Mouse (Mus musculus) kidney, postnatal 36 days (tissue): ENCODE measurements around the gene Spc24.
"Not testable (repeated sequence)": the region's sequence is repeated elsewhere in the genome, so short reads cannot be mapped to it uniquely, and the experiment has no call there.

Experiments
- DNase-seq, 2 experiments: peaks; one replicate each; pipeline ENCODE4 v3.0.0; 2021 to 2022; ENCODE audit warnings: mixed read lengths in 2 of 2

Gene Spc24

DNA sequence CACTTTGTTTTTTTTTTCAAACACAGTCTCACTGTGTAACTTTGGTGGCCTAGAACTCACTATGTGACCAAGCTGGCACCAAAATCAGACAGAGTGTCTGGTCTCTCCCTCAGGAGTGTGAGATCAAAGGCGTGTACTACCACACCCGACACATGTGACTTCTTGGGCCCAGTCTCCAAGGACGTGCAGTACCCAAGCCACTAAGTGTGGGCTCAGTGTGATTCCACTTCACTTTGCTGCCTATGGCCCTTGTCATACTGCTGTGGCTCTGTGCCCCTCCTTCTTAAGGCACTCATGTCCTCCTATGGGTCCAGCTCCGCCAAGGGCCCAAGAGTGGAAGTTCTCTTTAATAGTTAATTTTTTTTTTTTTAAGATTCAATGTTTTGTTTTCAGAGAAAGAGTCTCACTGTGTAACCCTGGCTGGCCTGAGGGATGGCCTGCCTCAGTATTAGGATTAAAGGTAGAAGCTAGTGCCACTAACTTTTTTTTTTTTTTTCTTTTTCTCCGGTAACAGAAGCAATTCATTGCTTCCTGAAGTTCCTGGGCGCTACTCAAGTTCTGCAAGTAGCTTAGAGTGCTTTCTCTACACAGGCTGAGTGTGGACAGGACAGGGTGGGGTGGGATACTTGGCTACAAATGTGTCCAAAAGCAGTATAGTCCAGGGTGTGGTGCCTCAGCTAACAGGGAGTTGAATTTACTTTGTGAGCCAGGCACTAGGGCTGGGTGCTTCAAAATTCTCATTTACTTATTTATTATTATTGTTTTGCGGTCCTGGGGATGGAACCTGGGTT is 24.6 kb upstream of the Spc24 start:
- no peak for DNase-seq

DNA sequence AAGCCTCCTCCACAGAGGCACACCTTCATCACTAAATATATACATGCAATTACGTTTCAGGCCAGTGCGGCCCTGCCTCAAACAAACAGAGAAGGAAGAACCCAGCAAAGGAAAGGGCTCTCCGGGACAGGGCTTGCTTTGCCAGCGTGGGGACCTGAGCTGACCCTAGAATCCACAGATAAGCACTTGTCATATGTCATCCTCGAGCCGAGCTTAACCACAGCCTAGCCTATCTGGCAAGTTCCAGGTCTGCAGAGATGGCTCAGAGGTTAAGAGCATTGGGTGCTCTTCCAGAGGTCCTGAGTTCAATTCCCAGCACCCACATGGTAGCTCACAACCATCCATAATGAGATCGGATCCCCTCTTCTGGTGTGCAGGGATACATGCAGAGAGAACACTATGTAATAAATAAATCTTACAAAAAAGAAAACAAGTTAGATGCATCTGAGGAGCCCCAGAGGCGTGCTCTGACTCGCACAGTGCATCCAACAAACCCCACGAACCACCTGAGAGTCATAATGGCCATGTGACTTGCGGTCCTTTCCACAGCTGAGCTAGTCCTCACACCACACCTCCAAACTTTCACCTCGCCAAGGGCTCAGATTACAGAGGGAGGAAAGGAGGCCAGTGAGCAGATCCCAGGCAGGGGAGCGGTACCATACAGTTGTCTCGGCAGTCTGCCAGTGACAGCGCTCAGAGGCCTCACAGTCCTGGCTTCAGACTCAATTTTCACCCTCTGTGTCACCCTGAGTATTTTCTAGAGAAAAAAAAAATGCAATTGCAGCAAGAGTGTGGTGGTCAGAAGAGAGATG is 21.8 kb upstream of the Spc24 start:
- no peak for DNase-seq

DNA sequence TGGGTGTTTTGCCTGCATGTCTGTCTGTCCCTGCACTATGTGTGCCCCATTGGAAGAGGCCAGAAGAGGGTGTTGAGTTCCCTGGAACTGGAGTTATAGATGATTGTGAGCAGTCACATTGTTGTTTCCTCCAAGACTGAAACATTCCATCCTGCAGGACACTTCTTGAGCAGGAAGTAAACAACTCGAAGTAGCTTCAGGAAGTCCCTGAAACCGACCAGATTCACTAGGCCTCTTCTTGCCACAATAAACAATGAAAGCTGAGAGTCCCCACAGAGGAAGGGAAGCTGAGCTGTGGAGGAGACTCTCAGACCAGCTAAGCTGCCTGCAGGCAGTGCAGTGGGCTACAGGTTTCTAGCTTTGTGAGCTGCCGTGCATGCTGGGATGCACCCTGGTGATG is 17.6 kb upstream of the Spc24 start:
- no peak for DNase-seq

DNA sequence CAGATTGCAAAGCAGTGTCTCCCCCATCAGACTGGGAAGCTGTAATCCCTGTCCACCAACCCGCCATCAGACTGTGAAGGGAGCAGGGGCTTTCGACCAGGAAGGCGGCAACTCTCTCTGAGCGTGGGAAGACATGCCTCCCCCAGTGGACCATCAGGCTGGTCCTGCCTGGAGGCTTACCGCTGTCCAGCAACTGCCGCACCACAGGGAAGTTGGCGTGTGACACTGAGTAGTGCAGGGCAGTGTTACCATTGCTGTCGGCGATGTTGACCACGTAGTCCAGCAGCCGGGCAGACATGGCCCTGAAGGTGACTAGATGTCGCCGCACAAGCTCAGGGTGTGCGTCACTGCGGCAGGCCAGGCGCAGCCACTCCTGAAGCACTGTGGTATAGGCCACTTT is 14.2 kb upstream of the Spc24 start:
- no peak for DNase-seq

DNA sequence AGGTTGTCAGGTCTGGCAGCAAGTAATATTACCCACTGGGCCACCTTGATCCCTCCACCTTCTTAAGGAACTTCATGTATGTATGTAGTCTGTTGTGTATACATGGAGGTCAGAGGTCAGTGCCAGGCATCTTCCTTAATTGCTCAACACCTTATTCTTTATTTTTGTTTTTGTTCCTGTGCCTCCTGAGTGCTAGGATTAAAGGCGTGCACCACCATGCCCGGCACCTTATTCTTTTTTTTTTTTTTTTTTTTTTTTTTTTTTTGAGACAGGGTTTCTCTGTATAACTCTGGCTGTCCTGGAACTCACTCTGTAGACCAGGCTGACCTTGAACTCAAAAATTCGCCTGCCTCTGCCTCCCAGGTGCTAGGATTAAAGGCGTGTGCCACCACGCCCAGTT is 13.3 kb upstream of the Spc24 start:
- not testable (repeated sequence) for DNase-seq

DNA sequence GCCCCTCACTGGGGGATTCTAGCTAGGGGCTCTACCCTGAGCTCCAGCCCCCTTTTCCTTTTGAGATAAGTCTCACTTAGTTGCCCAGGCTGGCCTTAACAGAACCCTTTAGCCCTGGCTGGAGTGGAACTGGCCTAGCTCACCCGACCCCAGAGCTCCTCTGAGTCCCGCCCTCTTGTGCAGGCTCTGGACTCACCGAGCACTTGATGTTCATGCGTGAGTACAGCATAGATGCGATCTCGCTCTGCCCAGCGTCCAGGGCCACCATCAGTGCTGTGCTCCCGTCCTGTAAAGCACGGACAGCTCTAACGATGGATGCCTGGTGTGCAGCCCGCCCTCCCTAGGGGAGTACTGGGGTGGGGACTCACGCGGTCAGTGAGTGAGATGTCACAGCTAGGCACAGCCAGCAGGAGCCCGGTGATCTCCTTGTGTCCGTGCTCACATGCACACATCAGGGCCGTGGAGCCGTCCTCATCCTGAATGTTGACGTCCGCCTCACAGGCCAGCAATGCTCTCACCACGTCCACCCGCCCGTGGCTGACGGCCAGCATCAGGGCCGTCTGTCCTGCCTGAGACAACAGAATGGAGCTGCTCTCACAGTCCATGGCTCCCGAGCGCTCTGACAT is 9.6 kb upstream of the Spc24 start:
- peak in 1 of 2 experiments; percentile 40 for DNase-seq

DNA sequence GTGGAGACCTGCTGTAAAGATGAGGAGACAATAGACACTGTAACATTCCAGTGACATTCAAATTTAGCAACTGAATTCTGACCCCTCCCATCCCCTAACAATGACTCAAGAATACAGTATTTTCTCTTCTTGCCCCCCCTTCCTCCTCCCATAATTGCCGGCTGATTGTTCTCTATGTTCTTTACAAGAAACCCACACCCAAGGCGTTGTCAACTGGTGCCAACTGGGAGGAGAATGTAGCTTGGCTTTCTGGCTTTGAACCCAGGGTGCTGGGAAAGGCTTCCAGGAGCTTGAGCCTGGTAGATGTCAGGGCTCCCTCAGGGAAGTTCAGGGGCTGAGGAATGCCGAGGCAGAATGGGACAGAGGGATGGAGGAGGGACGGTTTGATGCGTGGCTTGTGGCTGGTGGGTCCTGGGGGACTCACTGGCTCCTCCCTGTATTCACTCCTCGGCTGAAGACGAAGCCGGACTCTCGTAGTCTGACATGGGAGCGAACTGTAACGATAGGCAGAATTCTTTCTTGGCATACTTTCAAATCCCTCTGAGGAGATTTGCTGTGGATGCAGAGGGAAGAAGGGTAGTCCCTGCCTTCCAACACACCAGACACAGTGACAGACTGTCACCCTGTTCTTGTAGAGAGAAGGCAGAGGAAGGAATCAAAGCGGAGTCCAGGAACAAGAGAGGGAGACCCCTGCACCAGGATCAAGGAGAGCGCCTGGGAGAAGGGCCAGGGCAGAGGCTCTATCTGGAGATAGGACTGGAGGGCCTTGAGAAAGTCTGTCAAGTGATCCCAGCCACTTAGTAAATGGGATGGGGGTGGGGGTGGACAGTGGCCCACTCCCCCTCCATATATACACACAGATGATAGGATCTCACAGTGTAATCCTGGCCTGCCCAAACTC is 8.7 kb upstream of the Spc24 start:
- no peak for DNase-seq

DNA sequence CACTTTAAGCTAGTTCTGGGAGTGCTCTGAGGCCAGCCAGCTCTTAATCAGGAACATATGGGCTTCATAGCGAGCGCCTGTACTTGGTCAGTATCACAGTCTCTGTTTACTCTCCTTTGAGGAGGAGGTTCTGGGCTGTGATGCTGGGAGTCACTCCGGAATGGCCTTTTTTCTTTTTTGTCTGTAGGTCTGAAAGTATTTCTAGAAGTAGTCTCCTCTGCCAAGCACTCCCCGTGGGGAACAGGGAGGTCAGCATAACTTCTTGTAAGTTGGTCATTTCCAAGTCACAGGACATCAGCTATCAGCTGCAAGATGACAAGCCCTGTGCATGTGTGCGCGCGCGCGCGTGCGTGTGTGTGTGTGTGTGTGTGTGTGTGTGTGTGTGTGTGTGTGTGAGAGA is 7.8 kb upstream of the Spc24 start:
- peak; percentile 16 to 30 for DNase-seq

DNA sequence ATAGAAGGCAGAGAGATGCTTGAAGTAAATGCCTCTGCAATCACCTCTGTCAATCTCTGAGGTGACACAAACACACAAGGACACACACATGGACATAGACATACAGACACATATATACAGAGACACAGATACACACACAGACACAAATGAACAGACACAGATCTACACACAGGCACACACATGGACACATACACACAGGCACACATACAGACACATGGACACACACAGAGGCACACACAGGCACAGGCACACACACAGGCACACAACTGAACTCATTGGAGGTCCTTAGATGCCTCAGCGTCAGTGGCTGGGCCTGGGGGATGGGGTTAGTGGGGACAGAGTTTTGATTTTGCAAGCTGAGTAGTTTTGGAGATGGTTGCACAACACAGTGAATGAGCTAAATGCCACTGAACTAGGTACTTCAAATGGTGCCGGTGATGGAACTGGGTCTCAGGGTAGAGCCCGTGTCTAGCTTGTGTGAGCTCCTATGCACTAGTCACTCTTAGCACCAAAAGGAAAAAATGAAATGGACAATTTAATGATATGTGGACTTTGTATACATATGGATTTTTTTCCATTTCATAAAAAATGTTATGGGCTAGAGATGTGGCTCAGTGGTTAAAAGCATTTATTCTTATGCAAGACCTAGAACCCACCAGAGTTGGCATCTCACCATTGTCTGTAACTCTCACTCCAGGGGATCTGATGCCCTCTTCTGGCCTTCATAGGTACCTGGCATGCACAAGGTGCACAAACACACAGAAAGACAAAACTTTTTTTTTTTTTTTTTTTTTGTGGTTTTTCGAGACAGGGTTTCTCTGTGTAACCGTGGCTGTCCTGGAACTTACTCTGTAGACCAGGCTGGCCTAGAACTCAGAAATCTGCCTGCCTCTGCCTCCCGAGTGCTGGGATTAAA is 4.2 kb upstream of the Spc24 start:
- DNase-seq = no peak

DNA sequence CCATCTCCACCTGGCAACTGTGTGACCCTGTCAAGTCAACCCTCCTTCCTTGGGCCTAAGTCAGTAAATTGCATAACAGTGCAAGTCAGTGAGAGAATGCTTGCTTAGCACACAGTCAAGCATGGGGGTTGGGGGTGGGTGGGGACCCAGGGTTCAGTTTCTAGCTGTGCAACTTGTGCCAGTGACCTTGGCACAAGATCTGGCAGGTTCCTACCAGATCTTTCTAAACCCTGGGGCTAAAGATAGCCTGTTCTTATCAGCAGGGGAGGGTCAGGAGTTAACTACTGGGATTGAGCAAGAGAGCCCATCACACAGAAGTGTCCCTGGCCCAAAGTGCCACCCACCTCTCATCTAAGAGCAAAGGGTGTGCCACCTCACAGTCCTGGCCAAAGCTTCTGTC is 2.0 kb upstream of the Spc24 start:
- DNase-seq = peak in 1 of 2 experiments; percentile 43

DNA sequence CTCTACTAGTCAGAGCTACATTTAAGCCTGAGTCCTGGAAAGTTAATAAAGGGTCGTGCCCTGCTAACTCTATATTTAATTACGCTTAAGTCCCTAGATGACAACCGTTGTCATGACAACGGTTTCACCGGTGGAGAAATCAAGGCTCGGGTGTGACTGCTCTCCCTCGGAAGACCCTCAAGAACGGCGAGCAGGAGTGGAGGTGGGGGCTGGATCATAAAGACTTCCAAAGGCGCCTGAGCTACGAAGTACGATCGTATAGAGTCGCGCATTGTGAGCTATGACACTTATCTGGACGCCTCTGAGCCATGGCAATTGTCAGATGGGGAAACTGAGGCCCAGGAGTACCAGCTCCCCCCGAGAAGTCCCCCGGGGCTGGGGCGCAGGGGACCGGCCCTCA is 385 bp downstream of the Spc24 start:
- no peak for DNase-seq

DNA sequence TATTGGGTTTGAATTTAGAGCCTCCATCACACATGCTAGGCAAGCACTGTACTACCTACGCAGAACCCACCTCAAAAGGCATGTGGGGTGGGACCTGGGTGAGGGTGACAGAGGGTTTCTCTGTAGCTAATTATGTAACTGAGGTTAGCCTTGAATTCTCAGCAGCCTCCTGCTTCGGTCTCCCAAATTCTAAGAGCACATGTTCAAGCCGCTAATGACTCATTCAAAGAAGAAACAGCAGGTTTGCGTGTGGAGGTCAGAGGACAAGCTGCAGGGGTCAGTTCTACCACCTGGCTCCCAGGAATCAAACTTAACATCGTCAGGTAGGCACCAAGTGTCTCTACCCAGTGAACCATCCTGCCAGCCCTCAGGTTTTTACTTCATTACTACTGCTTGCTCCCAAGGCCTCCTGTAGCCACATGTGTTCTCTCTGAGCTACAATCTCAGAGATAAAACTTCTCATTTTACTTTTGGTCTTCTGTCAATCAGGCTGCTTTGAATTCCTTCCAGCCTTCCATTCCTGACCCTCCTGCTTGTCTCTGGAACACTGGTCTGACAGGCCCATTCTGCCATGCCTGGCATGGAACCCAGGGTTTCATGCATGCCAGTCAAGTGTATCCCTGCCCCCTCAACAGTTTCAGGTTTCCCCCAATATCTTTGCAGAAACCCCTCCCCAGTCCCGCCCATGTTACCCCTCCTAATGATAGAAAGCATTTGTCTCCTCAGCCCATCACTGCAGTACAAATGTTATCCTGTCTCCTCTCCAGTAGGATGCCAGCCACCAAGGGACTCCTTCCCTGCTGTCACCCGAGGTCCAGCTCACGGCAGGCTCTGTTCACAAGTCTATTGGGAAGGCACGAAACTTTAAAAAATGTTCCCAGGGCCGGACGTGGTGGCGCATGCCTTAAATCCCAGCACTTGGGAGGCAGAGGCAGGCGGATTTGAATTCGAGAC is 1.2 kb downstream of the Spc24 start:
- no peak for DNase-seq

DNA sequence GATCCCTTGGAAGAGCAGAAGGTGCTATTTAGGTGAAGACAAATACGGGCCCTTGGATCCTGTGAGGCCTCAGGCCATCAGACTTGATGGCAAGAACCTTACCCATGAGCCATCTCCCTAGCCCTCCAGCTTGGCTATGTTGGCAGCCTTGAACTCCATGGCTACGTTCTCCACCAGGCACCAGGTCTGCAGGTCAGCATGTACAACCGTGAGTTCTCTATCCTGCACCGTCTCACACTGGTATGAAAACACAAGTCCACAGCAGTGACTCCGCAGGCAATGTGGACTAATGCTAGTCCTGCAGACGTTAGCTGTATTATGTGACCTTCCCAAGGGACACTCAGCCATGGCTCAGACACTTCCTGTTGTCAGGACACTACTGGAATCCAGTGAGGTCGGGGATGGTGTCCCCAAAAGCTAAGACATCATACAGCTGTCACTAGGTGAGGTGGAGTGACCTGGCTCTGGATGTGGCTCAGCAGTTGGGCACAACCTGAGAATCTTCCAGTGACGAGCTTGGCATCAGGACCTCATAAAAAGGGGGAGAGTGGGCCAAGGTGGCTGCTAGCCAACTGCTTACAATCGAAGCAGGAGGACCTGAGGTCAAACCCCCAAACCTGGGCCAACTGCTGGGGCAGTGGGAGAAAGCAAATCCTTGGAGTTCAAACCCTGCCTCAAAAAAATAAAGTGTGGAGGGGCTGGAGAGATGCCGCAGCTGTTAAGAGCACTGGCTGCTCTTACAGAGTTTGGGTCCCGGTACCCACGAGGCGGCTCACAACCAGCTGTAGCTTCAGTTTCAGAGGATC is 5.4 kb downstream of the Spc24 start:
- peak; percentile 27 to 44 for DNase-seq

DNA sequence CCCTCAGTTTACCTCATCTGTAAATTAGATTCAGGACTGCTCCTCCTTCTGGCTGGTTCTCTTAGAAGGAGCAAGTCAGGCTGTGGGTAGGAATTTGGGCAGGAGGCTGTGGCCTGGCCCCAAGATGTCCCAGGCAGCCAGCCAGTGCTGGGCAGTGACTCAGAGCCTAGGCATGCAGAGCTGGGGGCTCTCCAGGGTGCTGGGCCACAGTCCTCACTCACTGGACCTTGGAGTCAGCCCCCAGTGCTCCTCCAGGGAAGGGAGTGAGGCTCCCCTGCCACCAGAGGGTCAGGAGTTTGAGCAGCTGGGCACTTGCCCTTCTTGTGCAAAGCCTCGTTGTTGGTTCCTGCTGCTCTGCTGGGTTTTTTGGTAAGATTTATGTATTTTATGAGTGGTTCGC is 6.1 kb downstream of the Spc24 start:
- peak; percentile 79 for DNase-seq

DNA sequence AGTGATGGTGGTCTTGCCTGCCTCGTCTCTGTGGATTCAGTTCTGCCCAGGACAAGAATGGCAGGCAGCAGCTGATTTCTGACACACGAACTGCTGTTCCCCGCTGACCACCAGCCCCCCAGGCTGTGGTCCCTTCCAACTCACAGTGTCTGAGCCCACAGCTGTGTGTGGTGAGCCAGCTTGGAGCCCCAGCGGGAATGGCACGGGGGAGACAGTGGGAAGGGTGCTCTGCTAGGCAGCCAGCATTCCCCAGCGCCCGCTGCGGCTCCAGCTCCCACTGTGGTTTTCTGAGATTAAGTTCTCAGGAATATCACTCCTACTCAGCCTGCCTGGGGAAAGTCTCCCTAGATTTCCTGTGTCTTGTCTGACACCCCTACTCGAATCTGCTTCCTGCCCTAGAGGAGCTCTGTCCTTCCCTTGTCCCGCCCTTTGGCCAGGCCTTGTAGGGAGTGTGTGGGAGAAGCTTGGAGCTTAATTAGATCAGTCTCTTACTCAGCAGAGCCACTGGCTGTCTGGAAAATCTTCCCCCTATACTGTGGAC is 7.8 kb downstream of the Spc24 start:
- peak; percentile 70 to 78 for DNase-seq

DNA sequence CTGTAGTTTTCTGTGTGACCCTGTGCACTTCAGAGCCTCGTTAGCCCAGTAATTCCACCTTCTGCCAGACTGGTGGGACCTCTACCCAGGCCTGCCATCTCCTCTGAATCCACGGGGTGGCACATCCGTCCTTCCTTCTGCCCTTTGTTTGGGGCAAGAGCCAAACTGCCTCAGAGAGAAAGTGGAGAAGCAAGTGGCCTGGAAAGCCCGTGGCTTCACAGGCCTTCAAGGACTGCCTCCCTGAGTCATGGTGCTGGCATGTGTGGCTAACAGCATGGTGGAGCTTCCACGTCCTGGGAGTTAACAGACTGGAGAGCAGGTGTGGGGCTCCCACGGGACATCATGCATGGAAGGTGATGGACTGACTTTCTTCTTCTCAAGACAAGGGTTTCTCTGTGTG is 8.8 kb downstream of the Spc24 start:
- DNase-seq = peak in 1 of 2 experiments; percentile 55

DNA sequence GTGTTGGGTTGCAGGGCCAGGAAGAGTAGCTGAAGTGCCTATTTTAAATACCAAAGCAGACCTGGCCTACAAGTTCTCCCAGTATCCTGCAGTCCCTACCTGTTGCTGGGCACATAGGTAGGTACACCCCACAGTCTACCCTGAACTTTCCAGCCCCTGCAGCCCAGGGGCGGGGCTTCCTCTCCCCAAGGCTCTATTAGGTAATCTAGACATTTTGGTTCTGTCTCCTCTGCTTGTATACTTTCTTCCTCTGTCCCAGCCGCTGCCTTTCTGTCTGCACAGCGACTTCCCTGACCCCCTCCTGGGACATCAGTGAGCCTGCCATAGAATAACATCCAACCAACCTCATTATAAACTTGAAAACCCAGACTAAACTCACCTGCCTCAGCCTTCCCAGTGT is 9.7 kb downstream of the Spc24 start:
- no peak for DNase-seq

DNA sequence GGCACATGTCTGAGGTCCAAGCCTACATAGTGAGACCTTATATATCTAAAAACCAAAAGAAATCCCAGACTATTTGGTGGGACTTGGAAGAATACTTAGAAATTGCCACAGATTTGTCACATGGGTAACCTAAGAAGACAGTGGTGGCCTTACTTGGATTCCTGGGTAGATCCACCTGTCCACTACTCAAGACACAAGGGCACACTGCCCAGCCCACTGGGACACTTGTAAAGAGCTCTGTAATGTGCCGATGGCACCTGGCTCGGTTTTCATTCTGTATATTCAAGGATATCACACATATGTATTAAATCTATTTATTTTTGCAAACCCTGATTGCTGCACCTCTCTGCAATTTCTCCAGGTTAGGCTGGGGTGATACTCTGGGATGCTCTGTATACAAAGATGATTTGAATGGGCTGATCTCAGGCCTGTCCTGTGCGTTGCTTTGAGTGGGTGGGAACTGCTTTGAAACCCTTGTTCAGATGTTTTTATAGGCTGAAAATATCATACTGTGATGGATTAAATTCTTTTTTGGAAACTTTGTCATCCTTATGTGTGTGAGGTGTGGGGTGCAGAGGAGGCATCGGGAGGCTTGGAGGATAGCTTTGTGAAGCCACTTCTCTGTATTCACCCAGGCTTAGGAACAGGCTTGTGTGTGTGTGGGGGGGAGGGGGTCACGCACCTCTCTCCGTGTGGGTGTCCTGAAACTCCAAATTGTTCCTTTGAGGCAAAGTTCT is 10.6 kb downstream of the Spc24 start:
- no peak for DNase-seq
